Mouse (Mus musculus) embryonic facial prominence, embryonic 15.5 days (tissue): Measurements from ENCODE around the gene Adam23. TPM values are rescaled to one million over a fixed set of nuclear protein-coding genes. Genes with fewer than 3 reads are reported as not detected.

Experiments
- ATAC-seq: fragments of 200-750 bp; cut with Nextera tagmentation; 2 replicates; pipeline ENCODE4 v1.8.0; 2017; ENCODE audit warnings: low read depth, moderate TSS enrichment; ENCODE audit not compliant: insufficient number of reproducible peaks, low FRiP score, low TSS enrichment
- H3K27ac ChIP-seq: fragments of 300-500 bp; sonication (generic); replicated peaks from 2 replicates; pipeline ENCODE4 v1.5.1; 2015; ENCODE audit warnings: mild to moderate bottlenecking, inconsistent platforms
- H3K27me3 ChIP-seq: fragments of 300-500 bp; sonication (generic); 2 replicates; pipeline ENCODE4 v1.6.1; 2015; ENCODE audit warnings: inconsistent platforms
- H3K36me3 ChIP-seq: fragments of 300-500 bp; sonication (generic); 2 replicates; pipeline ENCODE4 v1.6.1; 2015; ENCODE audit warnings: mild to moderate bottlenecking, inconsistent platforms
- H3K4me1 ChIP-seq: fragments of 300-500 bp; sonication (generic); 2 replicates; pipeline ENCODE4 v1.6.1; 2015; ENCODE audit warnings: inconsistent platforms
- H3K4me2 ChIP-seq: fragments of 300-500 bp; sonication (generic); replicated peaks from 2 replicates; pipeline ENCODE4 v1.6.1; 2015; ENCODE audit warnings: mild to moderate bottlenecking, inconsistent platforms
- H3K4me3 ChIP-seq: fragments of 300-500 bp; sonication (generic); replicated peaks from 2 replicates; pipeline ENCODE4 v1.5.1; 2015; ENCODE audit warnings: mild to moderate bottlenecking, inconsistent platforms
- H3K9ac ChIP-seq: fragments of 300-500 bp; sonication (generic); 2 replicates; pipeline ENCODE4 v1.6.1; 2015; ENCODE audit warnings: inconsistent platforms
- H3K9me3 ChIP-seq: fragments of 300-500 bp; sonication (generic); replicated peaks from 2 replicates; pipeline ENCODE4 v1.6.1; 2016; ENCODE audit warnings: inconsistent platforms
- WGBS: fragments of 180-500 bp; shearing (Covaris S2); methylation state at CpG from one replicate; pipeline ENCODE4 v1.1.7; 2015; 5-methylcytosine and 5-hydroxymethylcytosine counted together
- polyA plus RNA-seq: library from polyadenylated mRNA; unstranded; fragments of >200 nt; fragmentation: Nextera tagmentation; extraction: Ambion mirVana; gene quantifications from 2 replicates; pipeline ENCODE4 v1.2.1, GENCODE M21; 2015

The Adam23 gene
- polyA plus RNA-seq, 1 experiment from 2014 or later: 4.5 TPM

GRCm38 (mm10) chr1:63539884-63540613 is 94.4 kb downstream of the Adam23 start:
- H3K4me2 ChIP-seq: no peak overlapping the region
- no peaks in the 10 kb centered on the region for H3K9me3 ChIP-seq
- H3K27me3 ChIP-seq: no peaks in the 10 kb centered on the region
- H3K4me1 ChIP-seq: no peaks in the 10 kb centered on the region
- no peak overlapping the region for H3K9ac ChIP-seq
- WGBS: 54% methylated on average over 14 of the region's 14 CpGs
- no peaks in the 10 kb centered on the region for H3K36me3 ChIP-seq
- ATAC-seq: no peak
- no peak overlapping the region for H3K4me3 ChIP-seq
- H3K27ac ChIP-seq: no peak overlapping the region

DNA sequence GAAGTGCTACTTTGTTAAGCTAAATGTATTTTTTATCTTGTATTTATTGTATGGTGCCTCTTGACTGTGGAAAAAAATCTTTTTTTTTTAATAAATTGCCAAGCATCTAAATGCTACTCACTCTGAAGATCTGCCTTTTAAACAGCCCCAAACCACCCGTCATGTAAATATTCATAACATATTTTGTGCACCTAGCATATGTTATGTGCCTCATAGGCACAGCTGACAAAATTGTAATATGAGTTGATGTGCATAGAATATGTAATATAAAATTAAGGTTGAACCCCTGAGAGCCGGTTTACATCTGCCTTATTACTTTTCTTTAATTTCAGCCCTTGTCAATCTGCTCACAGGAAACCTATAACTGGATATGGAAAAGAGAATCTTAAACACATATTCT is 98.4 kb downstream of the Adam23 start:
- no peak overlapping the region for H3K4me2 ChIP-seq
- no peaks in the 10 kb centered on the region for H3K27me3 ChIP-seq
- H3K4me1 ChIP-seq: no peaks in the 10 kb centered on the region
- no peak overlapping the region for H3K27ac ChIP-seq
- no peak overlapping the region for H3K4me3 ChIP-seq
- H3K9me3 ChIP-seq: no peaks in the 10 kb centered on the region
- H3K9ac ChIP-seq: no peak overlapping the region
- WGBS: 66% methylated on average over 2 of the region's 2 CpGs
- no peaks in the 10 kb centered on the region for H3K36me3 ChIP-seq
- no peak for ATAC-seq

GRCm38 (mm10) chr1:63553039-63553438 is 107.3 kb downstream of the Adam23 start:
- Histone ChIP-seq H3K9me3 (no peaks in the 10 kb centered on the region), H3K9ac (no peak overlapping the region), H3K4me1 (no peaks in the 10 kb centered on the region), H3K27ac (no peak overlapping the region), H3K4me2 (no peak overlapping the region), H3K4me3 (no peak overlapping the region), H3K36me3 (no peaks in the 10 kb centered on the region), H3K27me3 (no peaks in the 10 kb centered on the region)
- WGBS: 16% methylated on average over 5 of the region's 5 CpGs
- no peak for ATAC-seq

DNA sequence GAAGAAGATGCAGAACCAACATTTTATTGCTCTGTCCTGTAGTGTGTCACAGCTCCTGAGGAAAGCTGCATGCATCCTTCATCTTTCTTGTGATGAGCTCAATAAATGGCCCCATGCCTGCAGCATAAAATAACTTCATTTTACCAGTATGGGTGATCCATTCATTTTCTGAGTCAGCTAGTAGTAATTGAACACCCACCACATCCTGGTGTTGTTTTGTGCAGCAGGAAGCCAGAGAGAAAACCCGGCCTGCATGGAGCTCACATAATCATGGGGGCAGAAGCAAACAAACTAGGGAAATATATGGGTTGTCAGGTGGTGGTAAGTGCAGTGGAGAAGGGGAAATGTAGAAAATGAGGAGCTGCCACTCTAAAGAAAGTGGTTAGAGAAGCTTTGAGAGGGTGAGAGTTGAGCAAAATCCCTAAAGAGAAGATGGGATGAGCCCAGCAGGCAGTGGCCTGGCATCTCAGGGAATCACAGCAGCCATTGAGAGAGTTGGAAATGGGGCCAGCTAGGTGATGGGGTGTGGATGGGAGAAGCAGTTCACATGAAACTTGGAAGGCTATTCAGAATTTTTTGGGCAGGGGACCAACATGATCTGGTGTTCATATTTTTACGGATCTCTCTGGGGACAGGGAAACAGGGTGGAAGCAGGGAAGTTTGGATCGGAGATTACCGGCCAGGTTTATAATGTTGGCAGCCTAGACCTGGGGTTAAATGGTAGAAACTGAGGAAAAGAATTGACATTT is 116.3 kb downstream of the Adam23 start:
- WGBS: 68% methylated on average over 4 of the region's 4 CpGs
- Histone ChIP-seq H3K9ac (no peak overlapping the region), H3K36me3 (no peaks in the 10 kb centered on the region), H3K9me3 (no peaks in the 10 kb centered on the region), H3K27me3 (no peaks in the 10 kb centered on the region), H3K4me2 (no peak overlapping the region), H3K4me3 (no peak overlapping the region), H3K27ac (no peak overlapping the region), H3K4me1 (no peaks in the 10 kb centered on the region)
- ATAC-seq: no peak

- Histone ChIP-seq H3K9ac (no peak overlapping the region), H3K27ac (no peak overlapping the region), H3K27me3 (no peaks in the 10 kb centered on the region), H3K4me2 (no peak overlapping the region), H3K4me3 (no peak overlapping the region), H3K4me1 (no peaks in the 10 kb centered on the region), H3K36me3 (no peaks in the 10 kb centered on the region), H3K9me3 (no peaks in the 10 kb centered on the region)
- WGBS: 70% methylated on average over 4 of the region's 4 CpGs
- ATAC-seq: no peak
These were observed 118.2 kb downstream of the Adam23 start for GRCm38 (mm10) chr1:63563928-63564327.

GRCm38 (mm10) chr1:63566501-63566900 is 120.8 kb downstream of the Adam23 start:
- ATAC-seq: no peak
- 36% methylated on average over 7 of the region's 7 CpGs for WGBS
- H3K9me3 ChIP-seq: no peaks in the 10 kb centered on the region

GRCm38 (mm10) chr1:63567031-63567430 is 121.3 kb downstream of the Adam23 start:
- no peak overlapping the region for H3K27ac ChIP-seq
- no peak overlapping the region for H3K4me2 ChIP-seq
- H3K9ac ChIP-seq: no peak overlapping the region
- ATAC-seq: no peak
- H3K9me3 ChIP-seq: no peaks in the 10 kb centered on the region
- WGBS: 41% methylated on average over 4 of the region's 4 CpGs
- no peak overlapping the region for H3K4me3 ChIP-seq
- H3K36me3 ChIP-seq: no peaks in the 10 kb centered on the region
- H3K4me1 ChIP-seq: no peaks in the 10 kb centered on the region
- H3K27me3 ChIP-seq: no peaks in the 10 kb centered on the region

More at GRCm38 (mm10) chr1:63566501-63566900, 120.8 kb downstream of the Adam23 start:
- Histone ChIP-seq H3K4me3 (no peak overlapping the region), H3K9ac (no peak overlapping the region), H3K4me2 (no peak overlapping the region), H3K4me1 (no peaks in the 10 kb centered on the region), H3K27me3 (no peaks in the 10 kb centered on the region), H3K27ac (no peak overlapping the region), H3K36me3 (no peaks in the 10 kb centered on the region)

DNA sequence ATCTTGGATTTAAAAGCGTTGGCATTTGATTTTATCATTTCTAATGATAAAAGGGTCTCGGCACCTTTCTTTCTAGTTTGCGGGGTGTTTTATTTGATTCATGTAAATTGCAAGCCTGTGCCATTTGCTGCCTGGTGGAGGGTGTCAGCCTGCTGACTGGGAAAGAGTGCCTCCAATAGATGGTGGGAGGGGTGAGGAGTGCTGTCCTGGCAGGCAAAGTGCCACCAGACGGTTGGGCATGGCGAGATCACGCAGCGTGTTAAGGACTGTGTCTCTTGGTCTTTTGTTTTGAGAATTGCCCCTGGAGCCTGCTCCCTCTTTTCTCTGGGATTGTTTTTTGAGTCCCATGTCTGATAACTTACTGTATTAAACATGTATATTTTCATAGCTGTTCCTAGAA is 126.5 kb downstream of the Adam23 start:
- no peaks in the 10 kb centered on the region for H3K36me3 ChIP-seq
- ATAC-seq: no peak
- 81% methylated on average over 7 of the region's 7 CpGs for WGBS

GRCm38 (mm10) chr1:63573432-63573831 is 127.7 kb downstream of the Adam23 start:
- no peak overlapping the region for H3K9ac ChIP-seq
- 41% methylated on average over 6 of the region's 6 CpGs for WGBS
- H3K36me3 ChIP-seq: no peaks in the 10 kb centered on the region
- H3K27me3 ChIP-seq: no peaks in the 10 kb centered on the region
- no peak overlapping the region for H3K4me3 ChIP-seq
- no peak overlapping the region for H3K27ac ChIP-seq
- no peak overlapping the region for H3K4me2 ChIP-seq
- ATAC-seq: no peak
- H3K4me1 ChIP-seq: no peaks in the 10 kb centered on the region
- H3K9me3 ChIP-seq: no peaks in the 10 kb centered on the region

More for the DNA sequence above, 126.5 kb downstream of the Adam23 start:
- no peak overlapping the region for H3K9ac ChIP-seq
- no peaks in the 10 kb centered on the region for H3K4me1 ChIP-seq
- H3K4me3 ChIP-seq: no peak overlapping the region
- no peaks in the 10 kb centered on the region for H3K9me3 ChIP-seq
- no peak overlapping the region for H3K4me2 ChIP-seq
- no peak overlapping the region for H3K27ac ChIP-seq
- no peaks in the 10 kb centered on the region for H3K27me3 ChIP-seq

DNA sequence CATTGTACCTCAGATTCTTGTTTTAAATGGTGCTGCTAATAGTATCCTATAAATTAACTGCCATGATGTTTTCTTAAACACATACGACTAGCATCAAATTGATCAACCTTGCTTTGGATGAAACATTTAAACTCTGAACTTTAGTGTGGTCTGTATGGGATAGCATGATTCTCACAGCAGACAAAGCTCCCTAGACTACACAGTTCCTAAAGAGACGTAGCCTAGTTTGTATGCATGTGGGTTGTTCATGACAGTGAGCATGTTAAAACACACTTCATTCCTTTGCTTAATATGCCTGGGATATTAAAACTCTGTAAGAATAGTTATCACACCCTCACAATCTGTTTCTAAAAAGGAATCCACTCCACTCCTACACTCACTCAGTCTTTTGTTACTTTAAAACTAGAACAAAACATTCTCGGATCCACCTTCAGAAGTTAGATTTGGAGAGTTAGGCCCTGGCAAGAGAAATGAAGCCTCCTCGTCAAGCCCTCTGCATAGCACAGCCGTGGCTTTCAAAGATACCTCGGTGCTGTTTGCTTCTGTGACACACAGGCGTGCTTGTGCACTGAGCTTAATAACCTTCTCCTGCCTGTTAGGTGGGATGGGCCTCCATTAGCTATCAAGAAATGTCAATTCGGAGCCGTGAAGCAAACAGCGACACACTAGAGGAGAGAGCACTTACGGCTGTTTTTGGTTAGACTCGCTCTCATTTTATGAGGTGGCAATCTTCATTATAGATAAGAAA is 128.3 kb downstream of the Adam23 start:
- WGBS: 57% methylated on average over 12 of the region's 12 CpGs
- no peak for ATAC-seq
- no peaks in the 10 kb centered on the region for H3K36me3 ChIP-seq

GRCm38 (mm10) chr1:63576803-63577202 is 131.1 kb downstream of the Adam23 start:
- Histone ChIP-seq H3K9ac (no peak overlapping the region), H3K4me2 (no peak overlapping the region), H3K27ac (no peak overlapping the region), H3K4me1 (no peaks in the 10 kb centered on the region), H3K36me3 (no peaks in the 10 kb centered on the region), H3K9me3 (no peaks in the 10 kb centered on the region), H3K4me3 (no peak overlapping the region), H3K27me3 (no peaks in the 10 kb centered on the region)
- ATAC-seq: no peak
- WGBS: 38% methylated on average over 5 of the region's 5 CpGs

More for the DNA sequence above, 128.3 kb downstream of the Adam23 start:
- H3K27ac ChIP-seq: no peak overlapping the region
- no peak overlapping the region for H3K9ac ChIP-seq
- no peak overlapping the region for H3K4me3 ChIP-seq
- no peaks in the 10 kb centered on the region for H3K27me3 ChIP-seq
- no peaks in the 10 kb centered on the region for H3K4me1 ChIP-seq
- no peak overlapping the region for H3K4me2 ChIP-seq
- no peaks in the 10 kb centered on the region for H3K9me3 ChIP-seq
